In the genomic region with DNA sequence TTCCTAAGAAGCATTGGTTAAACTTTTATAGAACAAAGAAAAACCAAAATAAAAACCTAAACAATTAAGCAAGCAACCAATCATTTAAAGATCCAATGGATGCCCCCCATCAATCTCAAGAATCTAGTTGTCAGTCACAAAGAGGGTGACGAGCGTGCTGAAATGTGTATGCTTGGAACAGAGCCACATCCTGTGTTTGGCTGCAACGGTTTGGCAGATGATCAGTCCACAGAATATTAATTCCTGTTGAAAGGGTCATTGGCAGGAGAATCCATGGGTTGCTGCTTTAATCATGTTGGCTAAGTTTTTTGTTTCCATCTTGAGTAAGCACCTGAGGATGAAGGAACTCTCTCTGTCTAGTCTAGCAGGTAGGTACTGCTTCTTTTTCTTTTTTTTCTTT, we compare ENCODE assay signal across 17 mouse cellular contexts.
"Had no signal": no experiment of that assay in that cellular context is flagged by ENCODE, and none has a peak within 500 bp of the region (broad histone marks: within the 10 kb centered on the region; RNA-seq: fewer than 3 reads in every experiment).

No protein-coding gene starts in this region.

- H3K4me3 ChIP-seq: intestine, embryonic 15.5 days; layer of hippocampus, adult 2 months; left cerebral cortex, adult 2 months; limb, embryonic 12.5 days; liver, embryonic 13.5 days; megakaryocyte, embryonic 14.5 days; midbrain, embryonic 12.5 days had no signal

- H3K27me3 ChIP-seq: intestine, embryonic 15.5 days; limb, embryonic 12.5 days; liver, embryonic 13.5 days; megakaryocyte, embryonic 14.5 days; midbrain, embryonic 12.5 days had no signal

- DNase-seq: kidney, adult 18-20 months; kidney, postnatal 10 days; kidney, postnatal 4 days; liver; liver, embryonic 13.5 days; liver, postnatal 0 days; right cerebral cortex, adult 18-20 months; right cerebral cortex, postnatal 25 days; thymus, postnatal 36 days had no signal

- H3K9ac ChIP-seq: intestine, embryonic 15.5 days; limb, embryonic 12.5 days; liver, embryonic 13.5 days; liver, postnatal 0 days; midbrain, embryonic 12.5 days had no signal

- ATAC-seq: intestine, embryonic 15.5 days; liver, postnatal 0 days; midbrain, embryonic 16.5 days had no signal

- H3K4me2 ChIP-seq: intestine, embryonic 15.5 days; limb, embryonic 12.5 days; liver, embryonic 13.5 days; midbrain, embryonic 12.5 days had no signal

- H3K4me1 ChIP-seq: intestine, embryonic 15.5 days; limb, embryonic 12.5 days; liver, embryonic 13.5 days; megakaryocyte, embryonic 14.5 days had no signal

- H3K36me3 ChIP-seq: intestine, embryonic 15.5 days; limb, embryonic 12.5 days; liver, embryonic 13.5 days; midbrain, embryonic 12.5 days had no signal

- H3K9me3 ChIP-seq: intestine, embryonic 15.5 days; limb, embryonic 12.5 days; liver, embryonic 13.5 days; midbrain, embryonic 12.5 days had no signal

- H3K27ac ChIP-seq: intestine, embryonic 15.5 days; layer of hippocampus, adult 2 months; left cerebral cortex, adult 2 months; limb, embryonic 12.5 days; liver, embryonic 13.5 days; macrophage; midbrain, embryonic 12.5 days had no signal
